Mouse (Mus musculus): ENCODE data around the gene Lpar1. TPM values are rescaled to one million over a fixed set of nuclear protein-coding genes. Genes with fewer than 3 reads are reported as not detected.

Gene Lpar1
- polyA plus RNA-seq, 1 experiment from 2014 or later = 142 TPM

DNA sequence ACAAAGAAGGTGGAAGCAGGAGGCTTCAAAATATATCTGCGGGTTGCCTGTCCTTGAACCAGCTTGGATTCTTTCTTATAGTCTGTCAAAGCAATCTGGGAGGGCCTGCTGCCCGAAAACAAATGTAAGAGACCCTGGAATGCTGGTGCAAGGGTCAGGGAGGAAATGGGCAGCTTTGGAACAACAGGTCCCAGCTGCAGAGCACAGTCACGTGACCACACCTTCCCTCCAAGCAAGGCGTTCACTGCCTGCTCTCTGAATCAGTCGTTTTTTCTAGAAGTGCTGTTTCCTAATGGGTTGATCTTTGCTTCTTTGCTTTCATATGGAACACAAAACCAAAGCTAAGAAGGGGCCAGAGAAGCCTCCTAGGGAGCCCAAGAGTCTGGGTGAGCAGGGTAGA, 111.4 kb downstream of the Lpar1 start:
- peaks cover 2% of the 10 kb centered on the region for H3K36me3 ChIP-seq
- no peaks in the 10 kb centered on the region for H3K27me3 ChIP-seq
- ATAC-seq (ENCODE audit: insufficient number of reproducible peaks, insufficient read depth, low FRiP score, low TSS enrichment, low read depth) = no peak
- no peak overlapping the region for H3K27ac ChIP-seq
- H3K9ac ChIP-seq = no peak overlapping the region
- H3K4me1 ChIP-seq = peaks cover 15% of the 10 kb centered on the region
- no peak overlapping the region for H3K4me3 ChIP-seq
- H3K4me2 ChIP-seq = no peak overlapping the region
- 42% methylated on average over 5 of the region's 5 CpGs for WGBS
- H3K9me3 ChIP-seq = no peaks in the 10 kb centered on the region

DNA sequence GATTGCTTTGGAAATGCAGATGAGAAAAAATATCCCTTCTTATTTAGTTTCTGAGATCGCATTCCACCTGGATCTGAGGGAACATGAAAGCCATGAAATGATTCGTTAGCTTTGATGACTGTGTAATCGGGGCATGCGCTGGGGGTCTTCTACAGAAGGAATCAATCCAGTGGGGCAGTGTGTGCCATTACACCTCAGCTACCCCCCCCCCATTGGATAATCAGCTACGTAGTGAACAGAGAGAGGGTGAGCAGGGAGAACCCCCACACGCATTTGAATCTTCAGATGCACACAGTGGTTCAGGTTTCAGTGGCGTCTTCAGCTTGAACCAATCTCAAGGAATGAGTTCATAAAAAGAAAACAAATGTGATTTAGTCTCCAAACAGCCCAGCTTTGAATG, 115.0 kb downstream of the Lpar1 start:
- Histone ChIP-seq H3K9me3 (no peaks in the 10 kb centered on the region), H3K27me3 (no peaks in the 10 kb centered on the region), H3K4me2 (no peak overlapping the region), H3K36me3 (peaks cover 26% of the 10 kb centered on the region), H3K9ac (no peak overlapping the region), H3K4me1 (peaks cover 15% of the 10 kb centered on the region), H3K27ac (peak overlapping the region; percentile 22; the same call in 1 of the 2 replicates), H3K4me3 (no peak overlapping the region)
- 30% methylated on average over 7 of the region's 7 CpGs for WGBS
- ATAC-seq (ENCODE audit: insufficient number of reproducible peaks, insufficient read depth, low FRiP score, low TSS enrichment, low read depth) = no peak

DNA sequence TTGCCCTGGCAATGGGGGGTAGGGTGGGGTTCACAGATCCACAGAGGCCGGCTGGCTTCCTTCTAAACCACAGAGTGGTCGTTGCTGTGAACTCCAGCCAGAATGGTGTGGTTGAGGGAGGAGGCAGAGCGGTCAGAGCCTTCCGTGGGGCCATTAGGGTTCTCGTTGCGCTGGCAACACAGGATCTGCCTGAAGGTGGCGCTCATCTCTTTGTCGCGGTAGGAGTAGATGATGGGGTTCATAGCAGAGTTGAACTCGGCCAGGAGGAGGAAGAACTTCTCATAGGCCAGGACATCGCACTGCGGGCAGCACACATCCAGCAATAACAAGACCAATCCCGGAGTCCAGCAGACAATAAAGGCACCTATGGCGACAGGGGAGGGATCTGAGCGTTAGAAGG, 116.4 kb downstream of the Lpar1 start:
- Histone ChIP-seq H3K36me3 (peaks cover 26% of the 10 kb centered on the region), H3K4me2 (no peak overlapping the region), H3K9me3 (no peaks in the 10 kb centered on the region), H3K4me3 (no peak overlapping the region), H3K27me3 (no peaks in the 10 kb centered on the region), H3K9ac (no peak overlapping the region), H3K27ac (no peak overlapping the region), H3K4me1 (peaks cover 15% of the 10 kb centered on the region)
- no peak for ATAC-seq (ENCODE audit: insufficient number of reproducible peaks, insufficient read depth, low FRiP score, low TSS enrichment, low read depth)
- 84% methylated on average over 15 of the region's 15 CpGs for WGBS

DNA sequence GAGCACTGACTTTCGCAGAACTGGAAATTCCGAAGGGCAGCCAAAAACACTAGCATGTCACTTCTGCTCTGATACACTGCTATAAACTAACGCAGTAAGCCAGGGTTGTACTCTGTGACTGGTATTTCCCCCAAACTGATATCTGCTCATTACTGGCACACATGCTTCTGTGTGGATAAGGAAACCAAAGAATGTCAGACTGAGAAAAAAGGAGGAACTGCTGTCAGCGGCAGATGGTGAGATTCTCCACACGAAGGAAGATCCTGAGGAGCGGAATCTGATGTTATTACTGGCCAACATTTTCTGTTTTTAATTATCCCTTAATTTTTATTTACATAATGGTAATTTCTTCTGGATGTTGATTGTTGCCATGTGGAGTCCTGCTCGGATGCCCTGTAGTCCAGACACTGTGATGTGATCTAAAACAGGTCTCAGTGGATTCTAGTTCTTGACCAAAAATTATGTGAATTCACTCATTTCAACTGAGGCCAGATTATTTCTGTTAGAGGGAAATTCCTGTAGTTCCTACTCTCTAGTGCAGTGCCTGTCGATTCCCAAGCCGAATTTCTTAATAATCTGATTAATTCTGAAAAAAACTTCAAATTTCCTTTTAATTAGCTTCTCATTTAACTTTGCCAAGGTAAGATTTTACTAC, 130.3 kb downstream of the Lpar1 start:
- H3K4me1 ChIP-seq = 0 out of 2 replicates have a peak, but pooled peaks cover 8% of the 10 kb centered on the region
- H3K4me2 ChIP-seq = peak overlapping the region; percentile 31
- no peaks in the 10 kb centered on the region for H3K36me3 ChIP-seq
- no peak for ATAC-seq (ENCODE audit: insufficient number of reproducible peaks, insufficient read depth, low FRiP score, low TSS enrichment, low read depth)
- H3K9me3 ChIP-seq = no peaks in the 10 kb centered on the region
- no peak overlapping the region for H3K9ac ChIP-seq
- 24% methylated on average over 9 of the region's 9 CpGs for WGBS
- H3K4me3 ChIP-seq = no peak overlapping the region
- H3K27me3 ChIP-seq = no peaks in the 10 kb centered on the region
- 0 out of 2 replicates have a peak overlapping the region, but pooled peaks have one; percentile 3 for H3K27ac ChIP-seq

DNA sequence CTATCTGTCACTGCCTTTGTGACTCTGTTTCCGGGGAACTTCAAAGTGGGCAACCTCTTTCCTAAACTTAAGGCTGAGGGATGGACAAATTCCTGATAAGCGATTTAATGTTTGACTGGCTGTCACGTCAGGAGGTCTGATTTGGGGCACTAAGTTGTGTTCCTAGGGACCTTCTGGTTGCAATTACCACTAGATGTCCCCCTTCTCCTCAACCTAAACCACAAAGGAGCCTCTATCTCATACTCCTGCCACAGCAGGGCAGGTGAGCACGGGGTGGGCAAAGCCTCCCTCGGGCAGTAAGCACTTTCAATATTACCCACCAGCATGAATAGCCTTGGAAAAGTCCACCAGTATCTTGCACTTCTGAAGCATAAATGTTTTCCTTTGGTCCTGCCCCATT, 134.5 kb downstream of the Lpar1 start:
- no peak overlapping the region for H3K4me3 ChIP-seq
- no peak overlapping the region for H3K9ac ChIP-seq
- 30% methylated on average over 5 of the region's 5 CpGs for WGBS
- H3K9me3 ChIP-seq = no peaks in the 10 kb centered on the region
- ATAC-seq (ENCODE audit: insufficient number of reproducible peaks, insufficient read depth, low FRiP score, low TSS enrichment, low read depth) = no peak
- H3K4me2 ChIP-seq = no peak overlapping the region
- H3K27ac ChIP-seq = no peak overlapping the region
- no peaks in the 10 kb centered on the region for H3K36me3 ChIP-seq
- H3K27me3 ChIP-seq = no peaks in the 10 kb centered on the region
- peaks cover 12% of the 10 kb centered on the region; the same call in 1 of the 2 replicates for H3K4me1 ChIP-seq

DNA sequence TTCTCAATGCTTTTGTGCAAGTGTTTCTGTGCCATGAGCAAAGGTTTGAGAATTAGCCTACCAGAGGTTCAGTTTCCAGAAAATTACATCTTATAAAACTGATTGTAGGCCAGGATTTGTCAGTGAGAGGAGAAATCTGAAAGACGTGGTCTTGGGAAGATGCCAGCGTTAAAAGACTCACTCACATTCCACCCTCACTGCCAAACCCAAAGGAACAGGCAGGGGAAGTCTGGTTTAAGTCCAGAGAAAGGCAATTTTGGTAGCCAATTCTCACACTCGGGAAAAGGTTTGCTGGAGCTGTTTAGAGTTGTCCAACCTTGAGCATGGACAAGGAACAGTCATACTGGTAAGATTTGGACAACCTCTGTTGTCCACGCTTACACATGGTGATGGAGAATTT, 136.4 kb downstream of the Lpar1 start:
- peak overlapping the region; percentile 48; the same call in 1 of the 2 replicates for H3K27ac ChIP-seq

DNA sequence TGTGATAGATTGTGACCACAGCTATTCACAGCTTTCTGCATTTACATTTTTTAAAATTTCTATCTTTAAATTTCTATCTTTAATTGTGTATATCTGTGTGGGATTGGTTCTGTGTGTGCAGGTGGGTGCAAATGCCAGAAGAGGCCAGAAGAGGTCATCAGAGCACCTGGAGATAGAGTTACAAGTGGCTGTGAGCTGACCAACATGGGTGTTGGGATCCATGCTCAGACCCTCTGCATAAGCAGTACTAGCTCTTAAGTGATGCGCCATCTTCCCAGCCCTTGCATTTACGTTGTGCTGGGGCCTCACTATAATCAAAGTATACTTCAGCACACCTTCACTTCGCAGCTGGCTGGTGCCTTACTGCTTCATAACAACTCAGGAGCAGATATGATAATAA, 138.2 kb downstream of the Lpar1 start:
- Histone ChIP-seq H3K36me3 (no peaks in the 10 kb centered on the region), H3K4me3 (no peak overlapping the region), H3K4me1 (peaks cover 4% of the 10 kb centered on the region; the same call in 1 of the 2 replicates), H3K4me2 (no peak overlapping the region), H3K9me3 (no peaks in the 10 kb centered on the region), H3K27ac (no peak overlapping the region), H3K9ac (no peak overlapping the region), H3K27me3 (no peaks in the 10 kb centered on the region)
- ATAC-seq (ENCODE audit: insufficient number of reproducible peaks, insufficient read depth, low FRiP score, low TSS enrichment, low read depth) = no peak
- 93% methylated on average over 3 of the region's 3 CpGs for WGBS

More for the DNA sequence above, 136.4 kb downstream of the Lpar1 start:
- Histone ChIP-seq H3K27me3 (no peaks in the 10 kb centered on the region), H3K4me1 (peaks cover 4% of the 10 kb centered on the region; the same call in 1 of the 2 replicates), H3K9ac (no peak overlapping the region), H3K4me3 (no peak overlapping the region), H3K4me2 (no peak overlapping the region), H3K36me3 (no peaks in the 10 kb centered on the region), H3K9me3 (no peaks in the 10 kb centered on the region)
- ATAC-seq (ENCODE audit: insufficient number of reproducible peaks, insufficient read depth, low FRiP score, low TSS enrichment, low read depth) = no peak
- WGBS = 55% methylated on average over 4 of the region's 4 CpGs

DNA sequence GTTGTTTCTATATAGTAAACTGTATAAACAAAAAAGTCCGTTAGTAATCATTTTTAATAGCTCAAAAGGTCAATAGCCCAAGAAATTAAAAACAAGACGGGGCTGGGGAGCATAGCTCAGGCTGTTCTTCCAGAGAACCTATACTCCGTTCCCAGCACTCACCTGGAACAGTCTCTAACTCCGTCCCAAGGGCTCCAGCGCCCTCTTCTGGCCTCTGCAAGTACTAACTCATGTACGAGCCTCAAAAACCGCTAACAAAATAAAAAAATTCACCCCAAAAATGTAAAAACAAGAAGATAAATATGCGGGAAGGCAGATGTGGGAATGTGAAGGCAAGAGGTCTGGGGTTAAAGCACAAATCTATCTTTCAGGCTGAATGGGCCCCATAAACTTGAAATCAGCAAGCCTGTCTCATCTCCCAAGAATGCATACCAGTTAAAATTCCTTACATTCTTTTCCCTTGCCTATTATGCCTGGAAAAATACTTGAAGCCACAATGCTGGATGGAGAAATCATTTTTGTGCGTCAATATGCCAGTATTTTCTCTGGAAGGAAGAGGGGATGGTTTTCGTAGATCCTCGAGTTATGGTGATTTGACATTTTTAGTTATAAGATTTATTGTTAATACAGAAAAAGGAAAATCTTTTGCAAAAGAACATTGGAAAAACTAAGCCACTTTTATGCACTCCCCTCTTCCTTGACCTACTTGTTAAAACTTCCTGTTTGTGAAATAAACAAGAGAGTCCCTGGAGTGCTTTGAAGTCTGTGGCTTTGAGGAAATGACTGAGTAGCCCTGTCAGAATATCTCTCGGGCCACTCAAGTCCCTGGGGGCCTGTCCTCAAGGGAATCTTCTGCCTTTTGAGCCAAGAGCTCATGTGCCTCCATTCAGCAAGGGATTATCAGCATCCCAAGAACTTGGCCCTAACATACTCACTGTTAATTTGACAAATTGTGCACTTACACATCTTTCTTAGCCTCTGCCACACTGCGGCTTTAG, 140.2 kb downstream of the Lpar1 start:
- H3K9me3 ChIP-seq = no peaks in the 10 kb centered on the region
- ATAC-seq (ENCODE audit: insufficient number of reproducible peaks, insufficient read depth, low FRiP score, low TSS enrichment, low read depth) = no peak
- H3K9ac ChIP-seq = no peak overlapping the region
- H3K4me3 ChIP-seq = no peak overlapping the region
- H3K4me2 ChIP-seq = no peak overlapping the region
- 68% methylated on average over 13 of the region's 13 CpGs for WGBS
- no peak overlapping the region; the same call in none of the 2 replicates for H3K27ac ChIP-seq
- no peaks in the 10 kb centered on the region for H3K27me3 ChIP-seq
- peaks cover 4% of the 10 kb centered on the region; the same call in 1 of the 2 replicates for H3K4me1 ChIP-seq
- H3K36me3 ChIP-seq = no peaks in the 10 kb centered on the region

DNA sequence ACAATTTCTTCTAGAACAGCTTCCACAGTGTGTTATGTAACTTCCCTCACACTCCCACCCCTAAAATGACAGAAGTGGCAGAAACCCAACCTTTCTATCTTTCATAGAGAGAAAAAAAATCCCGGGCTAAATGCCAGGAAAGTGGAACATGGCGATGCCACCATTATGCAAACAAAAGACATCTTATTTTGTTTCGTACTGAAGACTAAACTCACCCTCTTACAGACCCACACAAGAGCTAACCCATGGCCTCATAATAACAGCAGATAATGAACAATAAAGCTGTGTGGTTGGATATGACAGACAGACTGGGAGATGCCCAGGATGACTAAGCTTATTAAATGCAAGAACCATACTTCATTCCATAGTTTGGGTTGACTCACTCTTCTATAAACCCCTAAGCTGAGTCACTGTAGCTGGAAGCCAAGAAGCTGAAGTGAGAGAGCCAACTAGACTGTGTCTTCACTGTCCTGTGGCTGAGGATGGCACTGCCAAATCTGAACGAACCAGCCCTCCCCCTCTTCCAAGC, 151.7 kb downstream of the Lpar1 start:
- Histone ChIP-seq H3K9ac (no peak overlapping the region), H3K27me3 (no peaks in the 10 kb centered on the region), H3K4me1 (no peaks in the 10 kb centered on the region), H3K4me2 (no peak overlapping the region), H3K27ac (no peak overlapping the region), H3K36me3 (no peaks in the 10 kb centered on the region), H3K4me3 (no peak overlapping the region), H3K9me3 (no peaks in the 10 kb centered on the region)
- WGBS = 77% methylated on average over 4 of the region's 4 CpGs
- ATAC-seq (ENCODE audit: insufficient number of reproducible peaks, insufficient read depth, low FRiP score, low TSS enrichment, low read depth) = no peak

DNA sequence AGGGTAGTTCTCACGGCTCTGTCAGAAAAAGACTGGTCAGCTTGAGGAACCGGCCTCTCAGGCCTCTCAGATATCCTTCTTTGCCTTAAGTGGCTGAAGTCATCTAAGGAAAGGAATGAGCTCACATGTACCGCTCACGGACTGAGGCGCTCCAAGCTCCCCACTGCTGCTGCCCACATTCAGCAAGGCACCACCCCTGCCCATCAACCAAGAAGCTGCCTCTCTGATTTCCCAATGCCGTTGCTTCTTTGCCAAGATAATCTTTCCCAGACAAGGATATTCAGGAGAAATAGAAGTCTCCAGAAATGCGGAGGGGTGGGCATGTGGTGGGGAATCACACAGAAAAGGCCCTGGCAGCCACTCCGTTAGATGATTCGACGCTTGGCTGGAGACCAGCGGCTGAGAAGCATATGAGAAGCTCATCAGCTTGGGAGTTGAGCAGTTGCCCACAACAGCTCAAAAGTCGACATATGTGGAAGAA, 152.8 kb downstream of the Lpar1 start:
- H3K4me1 ChIP-seq = no peaks in the 10 kb centered on the region
- H3K4me2 ChIP-seq = no peak overlapping the region
- H3K27me3 ChIP-seq = no peaks in the 10 kb centered on the region
- no peak overlapping the region for H3K4me3 ChIP-seq
- no peaks in the 10 kb centered on the region for H3K9me3 ChIP-seq
- no peak for ATAC-seq (ENCODE audit: insufficient number of reproducible peaks, insufficient read depth, low FRiP score, low TSS enrichment, low read depth)
- 68% methylated on average over 12 of the region's 12 CpGs for WGBS
- H3K27ac ChIP-seq = peak overlapping the region; percentile 11; the same call in 1 of the 2 replicates
- no peaks in the 10 kb centered on the region for H3K36me3 ChIP-seq
- no peak overlapping the region for H3K9ac ChIP-seq
